Mouse (Mus musculus) left cerebral cortex, adult 9 months (tissue): ENCODE measurements around the gene Sun1.

Experiments used
- DNase-seq, 2 experiments: peaks; one replicate each; pipeline ENCODE4 v3.0.0; 2022; ENCODE audit warnings: low spot score in 2 of 2

Sun1 gene

DNA sequence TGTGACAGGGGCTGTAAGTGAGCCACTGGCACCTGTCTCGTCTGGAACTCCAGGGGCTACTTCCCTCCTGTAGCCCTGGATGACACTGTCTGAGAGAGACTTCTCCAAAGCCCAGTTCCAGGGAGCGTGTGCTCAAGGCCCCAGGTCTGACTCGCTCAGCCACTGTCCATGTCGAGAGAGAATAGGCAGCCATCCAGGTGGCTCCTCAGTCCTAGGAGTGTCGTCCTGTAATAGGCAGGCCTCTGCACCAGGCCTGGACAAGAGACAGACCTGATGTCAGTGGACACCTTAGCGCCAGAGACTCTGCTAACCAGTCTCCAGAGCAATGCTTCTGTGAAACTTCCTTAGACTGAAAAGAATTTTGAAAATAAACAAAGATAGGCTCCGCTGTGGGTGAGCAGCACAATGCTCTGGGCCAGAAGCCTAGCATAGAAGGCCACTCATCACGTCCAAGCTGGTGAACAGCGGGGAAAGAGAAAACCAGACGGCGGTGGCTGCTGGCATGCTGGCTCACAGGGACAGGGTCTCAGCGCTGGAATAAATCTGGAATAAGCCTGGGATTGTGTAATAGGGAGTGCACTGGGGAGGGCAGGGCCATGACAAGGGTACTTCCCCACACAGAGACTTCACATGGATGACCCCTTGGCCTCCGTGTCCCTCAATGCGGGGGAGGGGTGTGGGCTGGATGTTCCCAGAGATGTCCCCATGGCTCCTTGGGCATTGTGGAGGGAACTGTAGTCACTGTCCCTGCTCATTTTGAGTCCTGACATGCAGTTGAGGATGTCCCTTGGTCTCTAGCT is 85.9 kb downstream of the Sun1 start:
- DNase-seq = no peak

DNA sequence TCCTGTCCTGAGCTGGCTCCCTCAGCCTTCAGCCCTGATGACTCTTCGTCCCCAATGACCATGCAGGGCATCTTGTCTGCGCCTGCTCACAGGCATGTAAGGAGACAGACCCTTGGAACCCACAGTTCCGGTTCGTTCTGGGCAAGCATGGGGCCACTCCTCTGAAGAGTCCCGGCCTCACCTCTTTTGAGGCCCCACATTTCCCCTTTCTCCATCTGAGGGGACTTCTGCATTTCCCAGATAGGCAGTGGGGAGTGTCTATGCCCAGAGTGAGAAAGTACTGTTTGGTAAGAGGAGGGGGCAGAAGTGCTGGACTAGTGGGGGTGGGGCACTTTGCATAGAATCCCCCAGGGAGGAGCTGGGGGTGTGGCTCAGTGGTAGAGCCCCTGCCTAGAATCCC is 86.7 kb downstream of the Sun1 start:
- no peak for DNase-seq

DNA sequence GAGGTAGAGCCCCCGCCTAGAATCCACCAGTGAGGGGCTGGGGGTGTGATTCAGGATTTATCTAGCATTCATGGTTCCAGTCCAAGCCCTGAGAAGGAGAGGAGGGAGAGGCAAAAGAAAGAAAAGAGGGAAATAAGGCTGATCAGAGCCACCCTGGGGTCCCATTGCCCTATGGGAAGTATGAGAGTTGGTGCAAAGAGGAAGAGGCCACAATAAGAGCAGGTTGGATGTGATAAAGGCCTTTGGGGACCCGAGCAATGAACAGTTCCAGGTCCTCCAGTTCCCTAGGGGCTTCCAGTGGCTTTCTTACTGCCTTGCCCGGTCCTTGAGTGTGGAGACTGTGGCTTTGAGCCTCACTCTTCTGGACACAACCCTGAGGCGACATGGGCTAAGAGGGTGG is 87.3 kb downstream of the Sun1 start:
- no peak for DNase-seq

DNA sequence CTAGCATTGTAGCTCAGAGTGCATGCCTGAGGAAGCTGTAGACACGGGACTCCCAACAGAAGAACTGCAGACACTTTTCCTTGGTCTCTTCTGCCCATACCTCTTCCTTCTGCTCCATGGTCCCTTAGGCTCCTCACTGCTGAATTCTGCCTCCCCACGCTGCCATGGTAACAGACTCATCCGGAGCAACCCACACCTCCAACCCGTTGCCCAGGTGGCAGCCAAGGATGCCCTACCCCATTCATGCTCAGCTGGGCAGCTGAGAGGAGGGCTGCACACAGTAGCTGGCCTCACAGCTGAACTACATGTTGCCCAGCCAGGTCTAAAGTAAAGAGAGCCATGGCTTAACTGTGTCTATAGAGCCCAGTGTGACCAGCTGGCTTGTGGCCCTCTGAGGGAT is 88.2 kb downstream of the Sun1 start:
- DNase-seq = no peak

DNA sequence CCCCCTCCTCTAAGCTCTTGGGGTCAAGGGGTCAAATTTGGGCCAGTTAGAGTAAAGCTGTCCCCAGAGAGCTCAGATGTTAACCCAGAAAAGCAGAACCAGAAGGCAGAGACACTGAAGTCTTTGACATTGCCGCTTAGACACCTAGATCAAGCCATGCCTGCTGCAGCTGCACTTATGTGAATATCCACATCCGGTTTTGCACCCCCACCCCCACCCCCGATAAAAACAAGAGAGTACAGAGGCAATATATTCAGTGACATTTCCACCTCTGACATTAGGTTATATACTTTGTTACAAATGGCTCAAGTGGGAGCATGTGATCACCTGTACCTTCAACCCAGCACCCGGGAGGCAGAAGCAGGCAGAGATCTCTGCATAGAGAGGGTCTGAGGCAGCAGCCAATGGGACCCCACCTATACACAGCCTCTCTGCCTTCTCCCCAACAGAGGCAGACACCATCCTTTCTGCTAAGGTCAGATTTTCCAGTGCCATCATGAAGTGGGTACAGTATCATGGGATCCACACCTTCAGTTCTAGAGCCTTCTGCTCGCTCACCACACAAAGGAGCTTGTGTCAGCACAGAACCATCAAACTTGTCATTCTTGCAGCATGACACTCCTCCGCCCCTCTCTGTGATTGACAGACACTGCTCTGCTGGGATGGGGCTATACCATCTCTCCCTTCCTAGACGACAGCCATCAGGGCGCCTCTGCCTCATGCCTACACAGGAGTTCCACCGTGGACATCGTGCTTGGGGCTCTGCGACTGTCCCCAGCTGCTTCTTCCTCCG is 90.2 kb downstream of the Sun1 start:
- no peak for DNase-seq

DNA sequence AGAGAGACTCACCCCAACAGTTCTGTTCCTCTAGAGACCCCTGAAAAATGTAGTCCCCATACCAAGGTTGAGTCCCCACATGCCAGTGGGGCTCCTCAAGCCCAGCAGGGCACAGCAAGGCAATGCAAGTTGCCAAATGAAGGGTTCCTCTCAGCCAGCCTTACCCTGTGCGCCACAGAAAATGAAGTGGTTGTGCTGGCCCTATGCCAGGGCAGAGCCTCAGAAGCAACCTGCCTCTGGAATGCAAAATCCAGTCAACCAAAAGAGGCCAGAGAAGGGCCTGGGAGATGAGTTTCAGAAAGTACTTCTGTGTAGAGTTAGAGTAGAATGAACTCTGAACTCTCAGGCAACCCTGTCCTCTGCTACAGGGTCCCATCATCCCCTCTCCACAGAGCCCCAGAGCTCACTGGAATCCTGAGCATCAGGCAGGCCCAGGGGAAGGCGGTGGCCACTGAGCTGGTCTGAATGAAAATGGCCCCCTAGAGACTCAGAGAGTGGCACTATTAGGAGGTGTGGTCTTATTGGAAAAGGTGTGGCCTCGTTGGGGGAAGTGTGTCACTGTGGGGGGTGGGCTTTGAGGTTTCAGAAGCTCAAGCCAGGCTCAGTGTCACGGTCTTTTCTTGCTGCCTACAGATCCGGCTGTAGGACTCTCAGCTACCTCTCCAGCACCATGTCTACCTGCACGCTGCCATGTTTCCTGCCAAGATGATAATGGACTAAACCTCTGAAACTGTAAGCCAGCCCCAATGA is 91.5 kb downstream of the Sun1 start:
- no peak for DNase-seq

DNA sequence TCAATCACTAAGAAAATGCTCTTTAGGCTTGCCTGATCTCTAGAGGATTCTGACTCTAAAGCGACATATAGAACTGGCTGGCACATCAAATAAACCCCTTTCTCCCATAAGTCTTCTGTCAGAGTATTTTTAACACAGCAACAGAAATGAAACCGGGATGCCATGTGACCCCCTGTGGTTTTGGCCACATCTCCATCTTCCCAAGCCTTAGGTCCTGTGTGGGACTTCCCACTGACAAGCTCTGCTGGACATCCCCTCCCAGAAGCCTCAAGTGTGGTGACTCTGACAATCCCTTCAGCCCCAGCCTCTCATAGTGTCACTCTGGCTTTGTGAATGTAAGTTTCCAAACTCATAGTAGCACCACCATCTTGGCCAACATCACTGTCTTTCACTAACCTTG is 93.7 kb downstream of the Sun1 start:
- DNase-seq = no peak

DNA sequence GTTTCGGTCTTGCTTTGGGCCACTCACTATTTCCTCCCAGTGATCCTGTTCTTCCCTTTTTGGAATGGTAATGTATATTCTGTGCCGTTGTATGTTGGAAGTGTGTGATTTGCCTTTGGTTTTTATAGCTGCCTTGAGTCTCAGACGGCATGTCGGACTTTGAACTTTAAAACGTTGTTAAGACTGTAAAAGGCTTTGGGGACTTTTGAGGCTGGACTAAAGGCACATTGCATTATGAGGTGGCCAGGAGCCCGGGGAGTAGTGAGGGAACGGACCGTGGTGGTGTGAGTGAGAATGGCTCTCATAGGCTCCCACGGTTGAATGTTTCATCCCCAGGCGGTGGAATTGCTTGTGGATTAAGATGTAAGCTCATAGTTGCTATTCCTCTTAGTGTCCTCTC is 96.7 kb downstream of the Sun1 start:
- no peak for DNase-seq

DNA sequence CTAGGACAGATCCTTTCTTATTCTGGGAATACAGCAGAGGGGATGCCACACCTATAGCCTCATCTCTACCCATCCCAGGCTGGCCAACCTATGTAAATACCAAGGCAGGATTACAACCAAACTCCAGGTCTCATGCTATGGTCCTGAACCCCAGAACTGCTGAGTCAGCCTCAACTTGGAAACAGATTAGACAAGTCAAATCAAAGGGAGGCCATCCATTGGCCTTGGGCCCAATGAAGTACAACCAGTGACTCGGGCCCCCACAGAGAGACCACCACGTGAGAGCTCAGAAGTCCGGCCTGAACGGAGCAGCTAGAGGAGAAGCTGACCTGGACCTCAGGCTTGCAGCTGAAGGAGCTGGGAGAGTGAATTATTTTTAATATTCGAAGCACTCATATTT is 97.3 kb downstream of the Sun1 start:
- no peak for DNase-seq
